Mouse (Mus musculus): ENCODE measurements around the gene Vmn1r128. TPM values are rescaled to one million over a fixed set of nuclear protein-coding genes. Genes with fewer than 3 reads are reported as not detected.

The Vmn1r128 gene
- not detected for total RNA-seq (2023)

GRCm38 (mm10) chr7:21349073-21349472, at the start of gene Vmn1r128:
Vmn1r128 (plus strand) TSS chr7:21349373.

GRCm38 (mm10) chr7:21301367-21301766, 47.8 kb upstream of the Vmn1r128 start, which contains the start of gene Vmn1r126:
Vmn1r126 (minus strand) TSS chr7:21301467.

DNA sequence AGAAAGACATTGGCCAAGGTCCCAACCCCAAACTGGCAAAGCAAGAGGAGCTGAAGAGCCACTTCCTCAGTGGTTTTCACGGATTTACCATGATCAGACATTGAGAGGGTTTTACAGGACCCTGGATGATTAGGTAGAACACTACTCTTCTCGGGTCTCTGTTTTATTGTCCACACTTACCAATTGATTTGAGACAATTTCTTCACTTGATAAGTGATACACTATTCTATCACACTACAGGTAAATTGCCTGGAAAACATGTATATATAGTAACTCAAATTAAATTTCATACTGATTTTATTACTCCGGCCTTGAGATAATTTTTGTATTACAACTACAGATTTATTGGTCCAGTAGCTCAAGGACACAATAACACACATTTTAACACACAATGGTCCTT, 29.4 kb upstream of the Vmn1r128 start, which contains the start of gene Vmn1r127:
TSS of gene Vmn1r127 (minus strand) at position 101 of the 400 bp plus-strand sequence.

DNA sequence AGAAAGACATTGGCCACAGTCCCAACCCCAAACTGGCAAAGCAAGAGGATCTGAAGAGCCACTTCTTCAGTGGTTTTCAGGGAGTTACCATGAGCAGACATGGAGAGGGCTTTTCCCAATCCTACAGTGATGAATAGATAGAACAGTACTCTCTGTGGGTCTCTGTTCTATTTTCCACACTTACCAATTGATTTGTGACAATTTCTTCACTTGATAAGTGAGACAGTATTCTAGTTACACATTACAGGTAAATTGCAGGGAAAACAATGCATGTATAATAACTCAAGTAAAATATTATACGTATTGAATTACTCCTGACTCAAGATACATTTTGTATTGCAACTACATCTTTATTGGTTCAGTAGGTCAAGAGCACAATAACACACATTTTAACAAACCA, 12.0 kb downstream of the Vmn1r128 start, which contains the start of gene Vmn1r129:
TSS of gene Vmn1r129 (minus strand) at position 101 of the 400 bp plus-strand sequence.

Other genes with a start within 250 kb of the Vmn1r128 start
- not detected for gene Vmn1r122, start 215.2 kb upstream of the Vmn1r128 start, total RNA-seq (2023)
- gene Vmn1r123, start 187.2 kb upstream of the Vmn1r128 start, total RNA-seq (2023), result not detected
- gene Gm5157, start 158.9 kb upstream of the Vmn1r128 start, total RNA-seq (2023), result not detected
- gene Vmn1r124, start 88.8 kb upstream of the Vmn1r128 start, total RNA-seq (2023), result not detected
- gene Vmn1r125, start 77.2 kb upstream of the Vmn1r128 start, total RNA-seq (2023), result not detected
- not detected for gene Vmn1r126, start 47.9 kb upstream of the Vmn1r128 start, total RNA-seq (2023)
- gene Vmn1r127, start 29.5 kb upstream of the Vmn1r128 start, total RNA-seq (2023), result not detected
- gene Vmn1r129, start 11.9 kb downstream of the Vmn1r128 start, total RNA-seq (2023), result not detected
- gene Gm6882, start 83.4 kb downstream of the Vmn1r128 start, total RNA-seq (2023), result not detected
- gene Vmn1r130, start 162.4 kb downstream of the Vmn1r128 start, total RNA-seq (2023), result not detected
- gene Vmn1r131, start 196.7 kb downstream of the Vmn1r128 start, total RNA-seq (2023), result not detected